Mouse (Mus musculus) intestine, embryonic 16.5 days (tissue): ENCODE measurements around the gene Ift20. TPM values are rescaled to one million over a fixed set of nuclear protein-coding genes. Genes with fewer than 3 reads are reported as not detected.
A peak's percentile ranks its signal among the peaks of the same experiment; 100 is the strongest.
"Not testable (repeated sequence)": the region's sequence is repeated elsewhere in the genome, so short reads cannot be mapped to it uniquely, and the experiment has no call there.

Source experiments
- ATAC-seq: fragments of 200-750 bp; cut with Nextera tagmentation; 2 replicates; pipeline ENCODE4 v1.8.0; 2017; ENCODE audit warnings: moderate TSS enrichment, moderate library complexity
- H3K27ac ChIP-seq: fragments of 300-500 bp; sonication (generic); 2 replicates; pipeline ENCODE4 v1.5.1; 2014; ENCODE audit warnings: mild to moderate bottlenecking, low read length
- H3K27me3 ChIP-seq: fragments of 300-500 bp; sonication (generic); replicated peaks from 2 replicates; pipeline ENCODE4 v1.6.1; 2014; ENCODE audit warnings: low read length, control low read depth, mixed read lengths; ENCODE audit not compliant: control insufficient read depth, insufficient read depth
- H3K36me3 ChIP-seq: fragments of 300-500 bp; sonication (generic); 2 replicates; pipeline ENCODE4 v1.6.1; 2014; ENCODE audit warnings: low read length, control low read depth; ENCODE audit not compliant: control insufficient read depth, insufficient read depth
- H3K4me1 ChIP-seq: fragments of 300-500 bp; sonication (generic); 2 replicates; pipeline ENCODE4 v1.6.1; 2014; ENCODE audit warnings: low read length, control low read depth, mixed read lengths; ENCODE audit not compliant: control insufficient read depth, insufficient read depth
- H3K4me2 ChIP-seq: fragments of 300-500 bp; sonication (generic); 2 replicates; pipeline ENCODE4 v1.6.1; 2014; ENCODE audit warnings: low read depth, low read length, control low read depth
- H3K4me3 ChIP-seq: fragments of 300-500 bp; sonication (generic); 2 replicates; pipeline ENCODE4 v1.5.1; 2014; ENCODE audit warnings: mild to moderate bottlenecking, low read length
- H3K9ac ChIP-seq: fragments of 300-500 bp; sonication (generic); 2 replicates; pipeline ENCODE4 v1.6.1; 2014; ENCODE audit warnings: low read depth, low read length
- H3K9me3 ChIP-seq: fragments of 300-500 bp; sonication (generic); 2 replicates; pipeline ENCODE4 v1.6.1; 2016; ENCODE audit warnings: low read length, control low read depth; ENCODE audit not compliant: control insufficient read depth
- WGBS: fragments of 180-500 bp; shearing (Covaris S2); extraction: QIAGEN DNeasy Blood & Tissue Kit; methylation state at CpG from one replicate; pipeline ENCODE4 v1.1.7; 2014; 5-methylcytosine and 5-hydroxymethylcytosine counted together
- polyA plus RNA-seq: library from polyadenylated mRNA; unstranded; fragments of >200 nt; fragmentation: Nextera tagmentation; extraction: Ambion mirVana; gene quantifications from 2 replicates; pipeline ENCODE4 v1.2.1, GENCODE M21; 2015

Ift20 gene
- polyA plus RNA-seq, 1 experiment from 2014 or later: 124 TPM

- H3K27me3 ChIP-seq: no peaks in the 10 kb centered on the region
- H3K27ac ChIP-seq: no peak overlapping the region
- ATAC-seq: no peak
- H3K4me2 ChIP-seq: no peak overlapping the region
- peaks cover 50% of the 10 kb centered on the region for H3K36me3 ChIP-seq
- H3K4me3 ChIP-seq: no peak overlapping the region
- H3K9me3 ChIP-seq: no peaks in the 10 kb centered on the region
- H3K4me1 ChIP-seq: no peaks in the 10 kb centered on the region
- no peak overlapping the region for H3K9ac ChIP-seq
- 87% methylated on average over 10 of the region's 10 CpGs for WGBS
Observed at GRCm38 (mm10) chr11:78518931-78519330, 17.2 kb upstream of the Ift20 start.

DNA sequence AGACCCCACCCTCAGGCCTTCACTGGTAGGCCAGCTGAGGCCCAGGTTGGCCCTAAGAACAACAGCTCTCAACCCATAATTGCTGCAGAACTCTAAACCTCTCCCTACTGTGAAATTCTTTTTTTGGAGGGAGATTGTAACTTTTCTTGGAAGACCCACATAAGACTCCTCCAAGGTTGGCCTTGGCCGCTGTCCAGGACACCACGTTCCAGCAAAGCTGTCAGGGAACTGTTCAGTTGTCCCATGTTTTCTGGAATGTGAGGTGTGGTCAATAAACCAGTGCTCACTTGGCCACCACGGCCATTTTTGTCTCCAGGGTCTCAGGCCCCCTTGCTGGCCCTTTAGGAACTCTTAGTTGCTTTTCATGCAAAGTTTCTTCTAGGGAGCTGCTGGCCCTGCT, 14.3 kb upstream of the Ift20 start:
- H3K4me3 ChIP-seq: no peak overlapping the region
- H3K36me3 ChIP-seq: peaks cover 51% of the 10 kb centered on the region
- H3K4me1 ChIP-seq: no peaks in the 10 kb centered on the region
- no peak overlapping the region for H3K4me2 ChIP-seq
- no peak overlapping the region for H3K27ac ChIP-seq
- 85% methylated on average over 3 of the region's 3 CpGs for WGBS
- no peaks in the 10 kb centered on the region for H3K9me3 ChIP-seq
- no peak overlapping the region for H3K9ac ChIP-seq
- H3K27me3 ChIP-seq: no peaks in the 10 kb centered on the region
- no peak for ATAC-seq

GRCm38 (mm10) chr11:78522481-78522997, 13.6 kb upstream of the Ift20 start:
- H3K9ac ChIP-seq: no peak overlapping the region
- H3K4me2 ChIP-seq: no peak overlapping the region
- ATAC-seq: no peak
- no peak overlapping the region for H3K4me3 ChIP-seq
- peaks cover 55% of the 10 kb centered on the region for H3K36me3 ChIP-seq
- H3K27ac ChIP-seq: no peak overlapping the region
- no peaks in the 10 kb centered on the region for H3K9me3 ChIP-seq
- 89% methylated on average over 1 of the region's 1 CpGs for WGBS
- H3K4me1 ChIP-seq: no peaks in the 10 kb centered on the region
- H3K27me3 ChIP-seq: no peaks in the 10 kb centered on the region

- WGBS: 84% methylated on average over 9 of the region's 9 CpGs
- Histone ChIP-seq H3K9ac (no peak overlapping the region), H3K4me3 (no peak overlapping the region), H3K9me3 (no peaks in the 10 kb centered on the region), H3K27me3 (no peaks in the 10 kb centered on the region), H3K4me2 (no peak overlapping the region), H3K4me1 (no peaks in the 10 kb centered on the region), H3K36me3 (peaks cover 57% of the 10 kb centered on the region), H3K27ac (no peak overlapping the region)
- ATAC-seq: no peak
Observed at GRCm38 (mm10) chr11:78523241-78523955, 12.8 kb upstream of the Ift20 start.

- H3K4me3 ChIP-seq: no peak overlapping the region
- no peaks in the 10 kb centered on the region for H3K9me3 ChIP-seq
- no peak for ATAC-seq
- WGBS: 77% methylated on average over 2 of the region's 2 CpGs
- H3K4me2 ChIP-seq: no peak overlapping the region
- H3K4me1 ChIP-seq: no peaks in the 10 kb centered on the region
- H3K36me3 ChIP-seq: peaks cover 48% of the 10 kb centered on the region
- no peak overlapping the region for H3K27ac ChIP-seq
- no peak overlapping the region for H3K9ac ChIP-seq
- H3K27me3 ChIP-seq: no peaks in the 10 kb centered on the region
Observed at GRCm38 (mm10) chr11:78524838-78525237, 11.3 kb upstream of the Ift20 start.

DNA sequence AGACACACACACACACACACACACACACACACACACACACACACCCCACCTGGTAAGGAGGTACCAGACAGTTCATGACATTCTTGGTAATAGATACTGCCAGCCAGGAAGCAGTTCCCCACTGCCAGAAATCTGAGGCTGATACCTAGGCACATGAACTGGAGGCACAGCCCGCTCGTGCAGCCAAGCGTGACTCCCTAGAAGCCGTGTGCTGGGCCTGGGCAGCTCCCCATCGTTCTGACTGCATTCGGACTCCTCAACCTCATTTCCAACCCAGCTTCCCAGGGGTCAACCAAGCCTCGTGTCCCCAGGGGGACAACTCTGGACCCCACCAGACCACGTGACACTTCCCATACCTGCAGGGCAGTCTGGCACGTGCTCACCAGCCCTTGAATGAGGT, 7.4 kb upstream of the Ift20 start:
- no peak overlapping the region for H3K4me3 ChIP-seq
- ATAC-seq: no peak
- peaks cover 29% of the 10 kb centered on the region for H3K36me3 ChIP-seq
- H3K27me3 ChIP-seq: no peaks in the 10 kb centered on the region
- no peak overlapping the region for H3K4me2 ChIP-seq
- 90% methylated on average over 9 of the region's 9 CpGs for WGBS
- H3K4me1 ChIP-seq: no peaks in the 10 kb centered on the region
- no peak overlapping the region for H3K27ac ChIP-seq
- no peak overlapping the region for H3K9ac ChIP-seq
- H3K9me3 ChIP-seq: no peaks in the 10 kb centered on the region

DNA sequence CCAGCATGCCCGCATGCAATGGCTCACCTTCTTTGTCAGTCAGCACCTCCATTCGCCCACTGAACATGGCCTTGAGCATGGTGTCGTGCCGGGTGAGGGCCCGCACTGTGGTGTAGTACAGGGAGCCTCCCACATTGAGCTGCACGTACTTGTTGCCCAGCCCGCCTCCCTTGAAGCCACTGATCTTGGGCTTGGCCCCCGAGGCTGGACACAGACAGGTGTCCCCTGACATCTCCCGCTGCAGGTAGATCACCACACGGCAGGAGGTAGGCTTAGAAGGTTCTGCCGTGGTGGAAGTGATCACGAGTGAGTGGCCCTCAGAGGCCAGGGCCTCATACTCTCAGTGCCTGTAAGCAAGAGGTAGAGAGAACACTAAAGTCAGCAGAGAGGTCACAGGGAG, 6.2 kb upstream of the Ift20 start:
- Histone ChIP-seq H3K4me2 (no peak overlapping the region), H3K27ac (no peak overlapping the region), H3K9ac (no peak overlapping the region), H3K4me1 (peaks cover 7% of the 10 kb centered on the region), H3K27me3 (no peaks in the 10 kb centered on the region), H3K4me3 (no peak overlapping the region), H3K9me3 (no peaks in the 10 kb centered on the region), H3K36me3 (peaks cover 20% of the 10 kb centered on the region)
- no peak for ATAC-seq
- WGBS: 93% methylated on average over 12 of the region's 12 CpGs

DNA sequence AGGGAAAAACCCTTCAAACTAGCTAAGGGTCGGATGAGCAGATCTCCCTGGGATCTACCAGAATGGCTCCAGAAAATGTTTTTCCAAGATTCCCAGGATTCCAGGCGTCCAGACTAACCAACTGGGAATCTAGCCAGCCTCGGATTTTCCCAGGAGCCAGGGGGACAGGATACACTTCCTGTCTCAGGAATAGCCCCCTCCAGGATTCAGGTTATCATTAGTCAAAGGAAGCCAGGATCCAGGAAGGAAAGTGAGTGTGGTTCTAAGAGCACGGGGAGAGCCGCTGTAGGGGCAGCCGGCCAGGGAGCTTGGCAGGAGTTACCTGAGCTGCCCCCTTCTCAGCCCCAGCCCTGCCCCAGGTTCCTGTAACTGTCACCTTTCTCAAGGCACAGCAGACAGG, 5.1 kb upstream of the Ift20 start:
- H3K4me2 ChIP-seq: no peak overlapping the region
- H3K27ac ChIP-seq: peak overlapping the region; percentile 73
- peaks cover 14% of the 10 kb centered on the region; the same call in 1 of the 2 replicates for H3K36me3 ChIP-seq
- no peak for ATAC-seq
- 0 out of 2 replicates have a peak overlapping the region, but pooled peaks have one; percentile 24 for H3K9ac ChIP-seq
- WGBS: 60% methylated on average over 6 of the region's 6 CpGs
- H3K27me3 ChIP-seq: no peaks in the 10 kb centered on the region
- no peak overlapping the region for H3K4me3 ChIP-seq
- H3K9me3 ChIP-seq: no peaks in the 10 kb centered on the region
- peaks cover 9% of the 10 kb centered on the region for H3K4me1 ChIP-seq

- 89% methylated on average over 10 of the region's 10 CpGs for WGBS
- H3K36me3 ChIP-seq: peaks cover 14% of the 10 kb centered on the region; the same call in 1 of the 2 replicates
- H3K4me2 ChIP-seq, H3K4me1 ChIP-seq, H3K9me3 ChIP-seq, H3K9ac ChIP-seq, H3K27me3 ChIP-seq, H3K4me3 ChIP-seq, ATAC-seq, H3K27ac ChIP-seq: not testable (repeated sequence)
Observed at GRCm38 (mm10) chr11:78531515-78531914, 4.6 kb upstream of the Ift20 start.
